Mouse (Mus musculus) erythroblast, embryonic 14.5 days (primary cell): ENCODE measurements around the gene Ccdc38.

Source experiments
- GATA1 ChIP-seq: IDR thresholded peaks from 2 replicates; pipeline ENCODE4 v1.6.1; 2012; ENCODE audit warnings: low read length, inconsistent platforms, mixed read lengths
- TAL1 ChIP-seq: IDR thresholded peaks from 3 replicates; pipeline ENCODE4 v1.6.1; 2012; ENCODE audit warnings: low read length, inconsistent platforms, mixed read lengths

DNA sequence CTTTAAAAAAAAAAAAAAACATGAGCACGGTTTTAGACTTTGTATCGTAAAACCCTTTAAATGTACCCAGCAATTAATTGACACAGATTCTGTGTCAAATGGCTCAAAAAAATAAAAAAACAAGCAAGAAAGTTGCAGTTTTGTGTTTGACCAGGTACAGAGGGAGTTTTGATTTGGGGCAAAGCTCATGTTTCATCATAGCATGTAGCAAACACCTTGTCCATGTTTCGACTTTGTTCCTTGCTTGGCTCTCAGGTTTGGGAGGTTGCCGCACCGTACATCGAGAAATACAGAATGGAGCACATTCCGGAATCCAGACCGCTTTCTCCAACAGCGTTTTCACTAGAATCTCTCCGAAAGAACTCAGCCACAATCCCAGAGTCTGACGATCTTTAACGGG lies 24.5 kb upstream of the Ccdc38 start:
- TF ChIP-seq TAL1 (no peak), GATA1 (no peak)
